ENCODE assay signal across 28 mouse cellular contexts in the genomic region with DNA sequence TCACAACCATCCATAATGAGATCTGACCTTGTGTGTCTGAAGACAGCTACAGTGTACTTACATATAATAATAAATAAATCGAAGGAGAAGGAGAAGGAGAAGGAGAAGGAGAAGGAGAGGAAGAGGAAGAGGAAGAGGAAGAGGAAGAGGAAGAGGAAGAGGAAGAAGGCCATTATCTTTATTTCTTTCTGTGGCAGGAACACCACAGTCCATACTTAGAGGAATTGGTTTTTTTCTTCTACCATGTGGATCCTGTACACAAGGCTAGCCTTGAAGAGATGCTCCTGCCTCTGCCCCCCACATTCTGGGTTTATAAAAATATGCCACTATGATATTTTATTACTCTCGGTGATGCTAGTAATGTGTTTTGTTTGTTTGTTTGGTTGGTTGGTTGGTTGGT. TPM values are rescaled to one million over a fixed set of nuclear protein-coding genes. Genes with fewer than 3 reads are reported as not detected.
"Had no signal": no experiment of that assay in that cellular context is flagged by ENCODE, and none has a peak within 500 bp of the region (broad histone marks: within the 10 kb centered on the region; RNA-seq: fewer than 3 reads in every experiment).

No protein-coding gene starts in this region.

- H3K27ac ChIP-seq: intestine, embryonic 15.5 days; left cerebral cortex, adult 2 months; lung, embryonic 15.5 days; stomach, postnatal 0 days had no signal

- H3K9ac ChIP-seq: limb, embryonic 12.5 days; lung, embryonic 15.5 days had no signal

- H3K9me3 ChIP-seq: intestine, embryonic 15.5 days; kidney, embryonic 15.5 days; limb, embryonic 12.5 days; lung, embryonic 15.5 days; megakaryocyte, embryonic 14.5 days; midbrain, embryonic 13.5 days; neural tube, embryonic 15.5 days had no signal

- DNase-seq: kidney, adult 11 months; kidney, adult 8-10 months; kidney, postnatal 10 days; kidney, postnatal 36 days; layer of hippocampus, postnatal 36 days; lung, adult 18-20 months; lung, postnatal 10 days; lung, postnatal 36 days; right cerebral cortex, adult 18-20 months; right cerebral cortex, postnatal 14 days had no signal

- H3K36me3 ChIP-seq: intestine, embryonic 15.5 days; kidney, embryonic 15.5 days; limb, embryonic 12.5 days; lung, embryonic 15.5 days had no signal

- ATAC-seq: intestine, embryonic 15.5 days had no signal

- H3K27me3 ChIP-seq: neural tube, embryonic 15.5 days had no signal

RNA-seq across cellular contexts. Expression of a gene that starts 1.1 kb away (rescaled TPM):
- total RNA-seq: monocyte, adult 5-6 weeks had no signal

RNA-seq across cellular contexts. Expression of a gene that starts 10.9 kb away (rescaled TPM):
- total RNA-seq: layer of hippocampus, postnatal 10 days; layer of hippocampus, postnatal 36 days; left cerebral cortex, adult 2 months; left cerebral cortex, postnatal 10 days; left cerebral cortex, postnatal 36 days; liver, adult 2 months; monocyte, adult 5-6 weeks had no signal
- polyA plus RNA-seq: limb, embryonic 12.5 days; lung, embryonic 15.5 days; midbrain, embryonic 13.5 days; midbrain, embryonic 16.5 days; neural tube, embryonic 11.5 days; neural tube, embryonic 15.5 days; stomach, embryonic 14.5 days; stomach, postnatal 0 days; thymus, adult 2 months had no signal
